14 mouse cellular contexts compared by ENCODE assay signal in the genomic region with DNA sequence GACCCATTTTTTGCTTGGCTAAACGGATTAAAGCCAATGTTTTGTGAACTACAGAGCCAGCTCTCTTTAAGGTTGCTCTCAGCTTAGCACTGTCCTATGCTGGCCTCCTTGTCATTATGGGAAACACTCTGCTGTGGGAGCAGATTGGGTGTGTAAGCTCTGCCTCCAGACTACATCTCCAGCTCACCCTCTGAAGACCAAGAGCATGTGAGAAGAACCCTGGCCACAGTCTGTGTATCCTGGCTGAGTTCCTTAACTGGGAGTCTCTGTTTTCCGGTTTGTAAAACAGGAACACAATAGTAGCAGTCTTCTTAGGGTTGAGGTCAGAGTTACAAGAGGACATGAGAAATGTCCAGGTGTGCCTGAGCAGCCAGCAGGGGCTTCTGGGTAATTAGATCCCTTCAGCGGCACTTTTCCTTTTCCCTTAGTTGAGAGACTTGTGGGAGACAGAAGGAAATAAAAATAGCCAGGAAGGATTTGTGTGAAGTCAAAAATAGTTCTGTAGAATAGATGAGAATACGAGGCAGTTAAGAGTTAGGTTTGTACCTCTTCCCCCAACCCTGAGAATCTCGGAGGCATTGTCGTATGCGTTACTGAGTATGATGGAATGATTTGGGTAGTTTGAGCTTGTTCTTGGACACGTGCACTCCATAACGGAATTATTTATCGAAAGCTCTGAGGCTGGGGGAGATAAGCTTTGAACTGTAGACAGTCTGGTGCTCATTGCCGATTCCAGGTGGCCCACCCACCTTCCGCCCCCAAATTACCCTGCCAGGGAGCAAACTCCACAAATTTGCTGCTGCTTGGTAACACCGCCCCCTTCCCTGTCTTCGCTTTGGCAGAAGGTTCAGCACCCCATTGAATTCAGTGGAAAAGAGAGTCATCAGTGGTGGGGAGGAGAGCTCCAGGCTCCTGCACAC.
DNase-seq lines count a peak whose midpoint lies in the region; ATAC-seq and TF ChIP-seq lines count a peak whose summit lies in the region.
"Had no signal": no experiment of that assay in that cellular context is flagged by ENCODE, and none has a peak within 500 bp of the region (broad histone marks: within the 10 kb centered on the region; RNA-seq: fewer than 3 reads in every experiment).

No protein-coding gene starts in this region.

- H3K27ac ChIP-seq in layer of hippocampus, adult 2 months = peak overlapping the region; percentile 84
- H3K27ac ChIP-seq in left cerebral cortex, adult 2 months = peak overlapping the region; percentile 74
- no peak overlapping the region for H3K27ac ChIP-seq in intestine, postnatal 0 days (ENCODE audit: low read depth, low read length)
- no peak overlapping the region for H3K27ac ChIP-seq in forebrain, embryonic 15.5 days (replicated peaks)
- H3K27ac ChIP-seq: heart, embryonic 13.5 days; limb, embryonic 10.5 days; liver, embryonic 13.5 days; neural tube, embryonic 12.5 days had no signal

- H3K4me1 ChIP-seq in intestine, postnatal 0 days (replicated peaks; ENCODE audit: control insufficient read depth, insufficient read depth, low read length) = no peaks in the 10 kb centered on the region
- no peaks in the 10 kb centered on the region for H3K4me1 ChIP-seq in forebrain, embryonic 15.5 days
- H3K4me1 ChIP-seq: limb, embryonic 10.5 days; liver, embryonic 13.5 days; neural tube, embryonic 12.5 days had no signal

- H3K36me3 ChIP-seq in intestine, postnatal 0 days (ENCODE audit: control insufficient read depth, insufficient read depth) = no peaks in the 10 kb centered on the region
- H3K36me3 ChIP-seq in forebrain, embryonic 15.5 days = no peaks in the 10 kb centered on the region
- H3K36me3 ChIP-seq: heart, embryonic 13.5 days; limb, embryonic 10.5 days; liver, embryonic 13.5 days; neural tube, embryonic 12.5 days had no signal

- H3K4me2 ChIP-seq in intestine, postnatal 0 days (replicated peaks; ENCODE audit: low read depth) = no peak overlapping the region
- no peak overlapping the region for H3K4me2 ChIP-seq in forebrain, embryonic 15.5 days (replicated peaks)
- H3K4me2 ChIP-seq: heart, embryonic 13.5 days; liver, embryonic 13.5 days; neural tube, embryonic 12.5 days had no signal

- WGBS in intestine, postnatal 0 days = 78% methylated on average over 14 of the region's 14 CpGs
- 88% methylated on average over 14 of the region's 14 CpGs for WGBS in forebrain, embryonic 15.5 days

- intact Hi-C loops in left cerebral cortex, adult 2 months (cut with DNase I) = loop anchor here (1.0 kb wide), 1 partner anchor 128 kb away; no protein-coding TSS in a partner anchor

- no peak overlapping the region for H3K4me3 ChIP-seq in layer of hippocampus, adult 2 months
- H3K4me3 ChIP-seq in left cerebral cortex, adult 2 months = no peak overlapping the region
- no peak overlapping the region for H3K4me3 ChIP-seq in intestine, postnatal 0 days (ENCODE audit: low read depth, low read length)
- H3K4me3 ChIP-seq in forebrain, embryonic 15.5 days = no peak overlapping the region
- H3K4me3 ChIP-seq: heart, embryonic 13.5 days; limb, embryonic 10.5 days; liver, embryonic 13.5 days; neural tube, embryonic 12.5 days had no signal

- H3K9ac ChIP-seq in intestine, postnatal 0 days (ENCODE audit: low read depth, low read length) = no peak overlapping the region
- H3K9ac ChIP-seq in forebrain, embryonic 15.5 days (replicated peaks) = no peak overlapping the region
- H3K9ac ChIP-seq: forebrain, postnatal 0 days; heart, embryonic 13.5 days; liver, embryonic 13.5 days; neural tube, embryonic 12.5 days had no signal

- no peak for TF ChIP-seq CTCF in layer of hippocampus, adult 2 months (conservative IDR thresholded peaks at IDR 0.05)
- no peak; the same call in 1 of the 2 replicates for TF ChIP-seq CTCF in left cerebral cortex, adult 2 months (IDR thresholded peaks at IDR 0.05)
- TF ChIP-seq CTCF in intestine, postnatal 0 days (IDR thresholded peaks at IDR 0.05; ENCODE audit: low read depth) = no peak

- peak; percentile 63 to 81 for DNase-seq in frontal cortex, adult 2 months (ENCODE audit: extremely low spot score in 1 of 2, low spot score in 1 of 2)
- peak; percentile 87 for DNase-seq in layer of hippocampus, adult 2 months (ENCODE audit: low spot score in 2 of 2)
- DNase-seq in left cerebral cortex, adult 2 months (ENCODE audit: extremely low spot score in 1 of 2, low spot score in 2 of 2) = peak; percentile 62 to 67
- peak; percentile 28 for DNase-seq in right cerebral cortex, postnatal 14 days
- DNase-seq in spleen, adult 18-20 months = no peak
- DNase-seq: cerebellum, adult 9-10 months; forebrain, postnatal 0 days; heart, postnatal 4 days; liver, embryonic 13.5 days had no signal

- ATAC-seq in intestine, postnatal 0 days = no peak
- ATAC-seq in forebrain, embryonic 15.5 days (replicated peaks) = no peak
- ATAC-seq: forebrain, postnatal 0 days had no signal

- no peaks in the 10 kb centered on the region for H3K27me3 ChIP-seq in intestine, postnatal 0 days (replicated peaks; ENCODE audit: control insufficient read depth, insufficient read depth, low read length)
- no peaks in the 10 kb centered on the region for H3K27me3 ChIP-seq in forebrain, embryonic 15.5 days
- H3K27me3 ChIP-seq: heart, embryonic 13.5 days; liver, embryonic 13.5 days; neural tube, embryonic 12.5 days had no signal

- H3K9me3 ChIP-seq in intestine, postnatal 0 days (ENCODE audit: control insufficient read depth) = 0 out of 2 replicates have a peak, but pooled peaks cover 2% of the 10 kb centered on the region
- H3K9me3 ChIP-seq in forebrain, embryonic 15.5 days = no peaks in the 10 kb centered on the region
- H3K9me3 ChIP-seq: limb, embryonic 10.5 days; liver, embryonic 13.5 days; neural tube, embryonic 12.5 days had no signal

Comparison
In these comparisons a context has a peak if more than half of its experiments do, and no peak if none do; other contexts are left out.
1. DNase-seq: peak in frontal cortex, adult 2 months (2 of 2), layer of hippocampus, adult 2 months (2 of 2), left cerebral cortex, adult 2 months (2 of 2) and right cerebral cortex, postnatal 14 days (single experiment); none in spleen, adult 18-20 months (0 of 2).
2. H3K27ac ChIP-seq: peak in layer of hippocampus, adult 2 months (single experiment) and left cerebral cortex, adult 2 months (single experiment); none in intestine, postnatal 0 days (single experiment) and forebrain, embryonic 15.5 days (single experiment).